Mouse (Mus musculus) stomach, embryonic 16.5 days (tissue): Measurements from ENCODE around the gene Kalrn. TPM values are rescaled to one million over a fixed set of nuclear protein-coding genes. Genes with fewer than 3 reads are reported as not detected.
A peak's percentile ranks its signal among the peaks of the same experiment; 100 is the strongest.

Source experiments
- ATAC-seq: fragments of 200-750 bp; cut with Nextera tagmentation; 2 replicates; pipeline ENCODE4 v1.8.0; 2017; ENCODE audit warnings: moderate number of reproducible peaks, moderate TSS enrichment; ENCODE audit not compliant: insufficient read depth, low FRiP score
- H3K27ac ChIP-seq: fragments of 300-500 bp; sonication (generic); 2 replicates; pipeline ENCODE4 v1.5.1; 2014; ENCODE audit warnings: low read length
- H3K27me3 ChIP-seq: fragments of 300-500 bp; sonication (generic); 2 replicates; pipeline ENCODE4 v1.6.1; 2014; ENCODE audit warnings: low read length, control low read depth, mixed read lengths; ENCODE audit not compliant: control insufficient read depth, insufficient read depth
- H3K36me3 ChIP-seq: fragments of 300-500 bp; sonication (generic); 2 replicates; pipeline ENCODE4 v1.6.1; 2014; ENCODE audit warnings: low read length; ENCODE audit not compliant: control insufficient read depth, insufficient read depth
- H3K4me1 ChIP-seq: fragments of 300-500 bp; sonication (generic); 2 replicates; pipeline ENCODE4 v1.6.1; 2014; ENCODE audit warnings: low read length, control low read depth, mixed read lengths; ENCODE audit not compliant: control insufficient read depth, insufficient read depth
- H3K4me2 ChIP-seq: fragments of 300-500 bp; sonication (generic); 2 replicates; pipeline ENCODE4 v1.6.1; 2014; ENCODE audit warnings: low read depth, low read length, mixed read lengths
- H3K4me3 ChIP-seq: fragments of 300-500 bp; sonication (generic); replicated peaks from 2 replicates; pipeline ENCODE4 v1.5.1; 2014; ENCODE audit warnings: mild to moderate bottlenecking, low read length
- H3K9ac ChIP-seq: fragments of 300-500 bp; sonication (generic); 2 replicates; pipeline ENCODE4 v1.6.1; 2014; ENCODE audit warnings: low read length
- H3K9me3 ChIP-seq: fragments of 300-500 bp; sonication (generic); replicated peaks from 2 replicates; pipeline ENCODE4 v1.6.1; 2016; ENCODE audit warnings: low read length, control low read depth; ENCODE audit not compliant: control insufficient read depth
- WGBS: fragments of 180-500 bp; shearing (Covaris S2); extraction: QIAGEN DNeasy Blood & Tissue Kit; methylation state at CpG from one replicate; pipeline ENCODE4 v1.1.7; 2014; 5-methylcytosine and 5-hydroxymethylcytosine counted together
- polyA plus RNA-seq: library from polyadenylated mRNA; unstranded; fragments of >200 nt; fragmentation: Nextera tagmentation; extraction: Ambion mirVana; gene quantifications from 2 replicates; pipeline ENCODE4 v1.2.1, GENCODE M21; 2015

The Kalrn gene
- polyA plus RNA-seq, 1 experiment from 2014 or later: 22.7 TPM

DNA sequence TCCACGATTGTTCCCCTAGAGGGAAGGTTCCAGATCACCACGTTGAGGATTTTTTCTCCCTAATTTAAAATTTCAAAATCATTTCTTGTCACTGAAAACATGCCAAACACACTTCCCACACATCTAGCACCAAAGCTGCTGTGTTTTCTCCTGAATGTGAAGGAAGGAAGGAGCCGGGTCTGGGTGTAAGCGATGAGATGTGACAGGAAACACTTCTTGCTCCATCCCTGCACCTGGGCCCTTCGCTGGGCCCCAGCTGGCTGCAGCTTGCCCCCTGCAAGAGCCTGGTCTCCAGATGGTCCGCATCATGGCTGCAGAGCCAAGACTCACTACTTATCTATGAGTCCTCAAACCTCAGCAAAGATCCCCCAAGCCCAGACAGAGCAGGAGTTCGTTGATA, 158.8 kb downstream of the Kalrn start:
- H3K36me3 ChIP-seq: no peaks in the 10 kb centered on the region
- H3K27ac ChIP-seq: peak overlapping the region; percentile 81
- H3K9me3 ChIP-seq: no peaks in the 10 kb centered on the region
- no peak overlapping the region for H3K4me2 ChIP-seq
- H3K4me1 ChIP-seq: peaks cover 13% of the 10 kb centered on the region
- H3K4me3 ChIP-seq: no peak overlapping the region
- H3K9ac ChIP-seq: no peak overlapping the region
- no peaks in the 10 kb centered on the region for H3K27me3 ChIP-seq
- no peak for ATAC-seq
- WGBS: 33% methylated on average over 7 of the region's 7 CpGs

DNA sequence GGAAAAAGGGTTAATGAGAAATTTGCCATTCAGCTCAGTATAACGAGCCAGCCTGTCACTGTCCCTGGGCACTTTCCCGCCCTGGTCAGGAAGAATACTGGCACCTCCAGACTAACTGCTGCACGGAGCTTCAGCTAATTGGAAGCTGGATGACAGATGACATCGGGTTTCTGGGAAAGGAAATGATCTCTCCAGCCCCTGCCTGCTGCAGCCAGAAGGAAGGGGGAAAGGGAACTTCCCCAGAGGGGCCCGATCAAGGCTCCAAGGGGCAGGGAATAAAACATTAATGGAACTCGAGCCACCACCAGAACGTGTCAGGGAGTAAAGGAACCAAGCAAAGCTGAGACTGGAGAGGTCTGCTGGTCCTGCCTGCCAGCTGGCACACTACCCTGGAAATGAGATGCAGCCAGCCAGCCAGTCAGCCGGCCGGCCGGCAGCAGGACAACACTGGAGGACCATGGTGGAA, 159.4 kb downstream of the Kalrn start:
- peak; percentile 53; the same call in 1 of the 2 replicates for ATAC-seq
- peaks cover 13% of the 10 kb centered on the region for H3K4me1 ChIP-seq
- no peaks in the 10 kb centered on the region for H3K36me3 ChIP-seq
- peak overlapping the region; percentile 8 for H3K4me2 ChIP-seq
- no peaks in the 10 kb centered on the region for H3K9me3 ChIP-seq
- peak overlapping the region; percentile 81 for H3K27ac ChIP-seq
- no peaks in the 10 kb centered on the region for H3K27me3 ChIP-seq
- no peak overlapping the region for H3K4me3 ChIP-seq
- H3K9ac ChIP-seq: no peak overlapping the region
- 26% methylated on average over 10 of the region's 10 CpGs for WGBS

DNA sequence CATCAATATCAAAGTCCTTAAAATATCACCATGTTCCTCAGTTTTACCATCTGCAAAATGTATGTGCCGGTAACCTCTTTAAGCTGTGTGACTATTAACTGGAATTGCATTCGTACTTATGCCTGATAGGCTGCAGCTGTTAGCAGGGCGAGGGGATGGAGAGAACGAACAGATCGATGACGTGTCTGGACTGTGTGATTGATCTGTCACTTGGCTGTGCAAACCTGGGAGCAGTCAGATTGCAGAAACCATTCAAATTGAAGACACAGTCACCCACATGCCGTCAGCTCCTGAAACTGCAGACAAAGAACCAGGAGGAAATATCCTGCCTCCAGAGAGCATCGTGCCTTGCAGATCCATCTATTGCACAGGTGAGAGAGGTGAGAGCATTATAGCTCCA, 166.3 kb downstream of the Kalrn start:
- Histone ChIP-seq H3K9me3 (no peaks in the 10 kb centered on the region), H3K4me2 (no peak overlapping the region), H3K4me1 (no peaks in the 10 kb centered on the region), H3K27me3 (no peaks in the 10 kb centered on the region), H3K36me3 (no peaks in the 10 kb centered on the region), H3K4me3 (no peak overlapping the region), H3K9ac (no peak overlapping the region), H3K27ac (no peak overlapping the region)
- WGBS: 53% methylated on average over 8 of the region's 8 CpGs
- no peak for ATAC-seq

DNA sequence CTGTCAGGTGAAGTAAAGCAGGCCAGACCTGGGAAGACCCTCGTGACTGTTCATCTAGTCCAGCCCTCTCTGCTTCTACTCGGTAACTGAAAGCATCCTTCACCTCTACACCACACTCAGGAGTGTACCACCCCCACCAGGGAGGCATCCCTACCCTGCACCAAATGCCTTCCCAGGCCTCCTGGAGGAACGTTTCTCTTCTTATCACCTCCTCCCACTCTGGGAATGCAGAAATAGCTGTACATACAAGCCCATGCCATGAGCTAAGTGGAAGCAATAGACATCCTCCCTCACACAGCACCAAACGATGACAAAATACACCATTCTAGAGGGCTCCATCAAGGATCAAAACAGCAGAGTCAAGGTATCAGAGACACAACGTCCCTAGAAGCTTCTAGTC, 168.2 kb downstream of the Kalrn start:
- Histone ChIP-seq H3K4me3 (no peak overlapping the region), H3K27ac (no peak overlapping the region), H3K4me1 (0 out of 2 replicates have a peak, but pooled peaks cover 2% of the 10 kb centered on the region), H3K9ac (no peak overlapping the region), H3K9me3 (no peaks in the 10 kb centered on the region), H3K27me3 (no peaks in the 10 kb centered on the region), H3K36me3 (no peaks in the 10 kb centered on the region), H3K4me2 (no peak overlapping the region)
- no peak for ATAC-seq
- WGBS: 47% methylated on average over 5 of the region's 5 CpGs

DNA sequence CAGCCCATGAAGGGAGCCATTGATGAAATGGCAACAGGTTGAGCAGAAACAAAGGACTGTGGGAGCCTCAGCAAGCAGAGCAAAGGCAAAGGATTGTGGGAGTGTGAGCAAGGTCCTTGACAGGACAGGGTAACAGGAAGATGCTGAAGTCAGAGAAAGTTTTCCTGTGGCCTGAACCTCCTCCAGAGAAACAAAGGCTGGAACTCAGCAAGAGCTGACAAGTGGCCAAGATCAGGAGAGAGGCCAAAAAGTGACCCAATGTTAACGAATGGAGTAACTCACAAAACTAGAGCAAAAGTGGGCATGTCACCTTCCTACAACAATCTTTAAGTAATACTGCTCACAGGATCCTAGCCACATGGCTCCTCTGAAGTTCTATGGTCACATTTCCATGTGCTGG, 172.1 kb downstream of the Kalrn start:
- Histone ChIP-seq H3K27ac (no peak overlapping the region), H3K27me3 (no peaks in the 10 kb centered on the region), H3K4me1 (0 out of 2 replicates have a peak, but pooled peaks cover 2% of the 10 kb centered on the region), H3K36me3 (no peaks in the 10 kb centered on the region), H3K4me3 (no peak overlapping the region), H3K9ac (no peak overlapping the region), H3K9me3 (no peaks in the 10 kb centered on the region), H3K4me2 (no peak overlapping the region)
- WGBS: 79% methylated on average over 1 of the region's 1 CpGs
- ATAC-seq: no peak

DNA sequence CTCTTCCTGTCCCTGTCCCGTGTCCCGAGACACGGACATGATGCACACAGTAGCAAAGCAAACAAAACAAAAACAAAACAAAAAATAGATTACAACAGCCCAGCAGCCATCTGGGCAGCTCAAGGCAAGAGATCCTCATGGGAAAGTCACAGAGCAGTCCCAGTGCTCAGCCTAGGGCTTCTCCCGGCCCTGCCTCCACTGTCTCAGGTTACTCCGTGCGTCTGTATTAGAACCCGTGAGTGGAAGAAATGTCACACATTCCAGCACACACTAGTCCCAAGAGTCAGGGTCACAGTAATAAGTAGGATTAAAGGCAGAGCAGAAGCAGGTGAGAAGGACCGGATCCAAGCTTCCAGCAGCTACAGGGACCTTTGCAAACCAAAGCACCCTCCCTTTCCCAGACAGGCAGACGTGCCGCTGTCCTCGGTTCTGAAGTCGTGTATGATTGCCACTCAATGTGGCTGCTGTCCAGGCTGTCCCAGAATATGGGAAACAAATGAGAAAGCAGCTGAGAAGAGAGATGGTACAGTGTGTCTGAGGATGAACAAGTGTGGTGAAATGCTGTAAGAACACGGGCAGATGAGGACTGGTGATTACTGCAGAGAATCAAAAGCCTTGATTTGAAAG, 173.1 kb downstream of the Kalrn start:
- H3K36me3 ChIP-seq: no peaks in the 10 kb centered on the region
- 38% methylated on average over 13 of the region's 13 CpGs for WGBS
- no peak overlapping the region for H3K9ac ChIP-seq
- no peak overlapping the region for H3K4me2 ChIP-seq
- H3K27me3 ChIP-seq: no peaks in the 10 kb centered on the region
- H3K4me1 ChIP-seq: 0 out of 2 replicates have a peak, but pooled peaks cover 2% of the 10 kb centered on the region
- no peak for ATAC-seq
- H3K27ac ChIP-seq: no peak overlapping the region
- no peaks in the 10 kb centered on the region for H3K9me3 ChIP-seq
- no peak overlapping the region for H3K4me3 ChIP-seq

DNA sequence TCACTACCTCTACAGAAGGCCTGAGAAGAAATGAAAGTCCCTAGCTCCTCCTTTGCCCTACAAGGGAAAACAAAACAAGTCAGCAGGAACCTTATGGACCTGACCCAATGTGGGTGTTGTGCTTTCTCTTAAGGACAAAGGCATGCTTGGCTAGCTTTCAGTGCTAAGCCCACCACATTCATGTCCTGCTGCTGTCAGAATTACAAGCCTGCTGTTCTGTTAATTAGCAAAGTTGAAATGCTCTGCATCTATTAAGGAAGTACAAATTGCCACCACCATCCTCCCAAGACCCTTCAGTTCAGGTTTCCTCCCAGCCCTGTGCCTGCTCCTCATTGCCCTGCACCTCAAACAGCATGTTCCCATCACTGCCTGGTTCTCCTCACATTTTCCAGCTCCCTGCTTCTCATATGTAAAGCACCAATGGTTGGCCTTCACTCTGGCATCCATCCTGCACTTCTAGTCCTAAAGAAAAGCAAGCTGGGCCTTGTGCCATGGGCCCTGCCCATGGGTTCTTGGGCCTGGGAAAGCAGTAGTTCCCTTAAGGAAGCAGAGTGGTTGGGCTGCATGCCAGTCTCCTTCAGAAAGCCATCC, 178.0 kb downstream of the Kalrn start:
- Histone ChIP-seq H3K27me3 (no peaks in the 10 kb centered on the region), H3K4me2 (no peak overlapping the region), H3K4me3 (no peak overlapping the region), H3K4me1 (0 out of 2 replicates have a peak, but pooled peaks cover 2% of the 10 kb centered on the region), H3K36me3 (no peaks in the 10 kb centered on the region), H3K9me3 (no peaks in the 10 kb centered on the region), H3K9ac (no peak overlapping the region), H3K27ac (no peak overlapping the region)
- ATAC-seq: no peak

DNA sequence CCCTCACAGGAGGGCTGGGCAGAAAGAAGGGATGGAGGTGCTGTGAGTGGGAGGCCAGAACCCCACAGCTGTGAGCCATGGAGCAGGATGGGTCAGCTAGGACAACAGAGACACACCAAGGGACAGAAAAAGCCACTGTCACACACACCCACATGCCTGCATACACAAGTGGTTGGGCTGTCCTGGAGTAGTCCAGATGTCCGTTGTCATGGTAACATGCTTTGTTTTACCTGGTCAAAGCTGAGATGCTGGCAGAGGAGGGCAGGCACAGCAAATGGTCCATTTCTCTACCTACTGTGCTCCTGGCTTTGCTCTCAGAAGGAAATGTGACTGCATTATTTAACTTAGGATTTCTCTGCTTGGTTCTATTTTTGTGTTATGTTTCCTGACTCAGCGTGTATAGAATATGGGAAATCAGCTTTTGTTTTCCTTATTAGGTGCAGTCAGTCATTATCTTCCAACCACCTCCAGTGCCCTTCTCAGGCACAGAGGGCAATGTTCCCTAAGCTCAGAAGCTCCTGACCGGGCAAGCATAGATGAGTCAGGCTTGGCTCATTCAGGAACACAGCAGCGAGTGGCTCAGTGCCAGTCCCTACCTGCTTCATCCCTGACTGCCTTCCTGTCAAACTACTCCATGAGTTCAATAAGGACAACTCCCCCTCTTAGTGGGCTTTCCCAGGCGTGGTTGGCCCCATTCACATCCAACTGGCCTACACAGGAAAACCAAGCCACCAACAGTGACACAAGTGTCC, 183.6 kb downstream of the Kalrn start:
- no peak overlapping the region for H3K4me3 ChIP-seq
- H3K9me3 ChIP-seq: no peaks in the 10 kb centered on the region
- no peaks in the 10 kb centered on the region for H3K36me3 ChIP-seq
- ATAC-seq: no peak
- H3K4me1 ChIP-seq: no peaks in the 10 kb centered on the region
- no peak overlapping the region for H3K4me2 ChIP-seq
- no peak overlapping the region for H3K9ac ChIP-seq
- 72% methylated on average over 5 of the region's 5 CpGs for WGBS
- H3K27me3 ChIP-seq: no peaks in the 10 kb centered on the region
- no peak overlapping the region for H3K27ac ChIP-seq

DNA sequence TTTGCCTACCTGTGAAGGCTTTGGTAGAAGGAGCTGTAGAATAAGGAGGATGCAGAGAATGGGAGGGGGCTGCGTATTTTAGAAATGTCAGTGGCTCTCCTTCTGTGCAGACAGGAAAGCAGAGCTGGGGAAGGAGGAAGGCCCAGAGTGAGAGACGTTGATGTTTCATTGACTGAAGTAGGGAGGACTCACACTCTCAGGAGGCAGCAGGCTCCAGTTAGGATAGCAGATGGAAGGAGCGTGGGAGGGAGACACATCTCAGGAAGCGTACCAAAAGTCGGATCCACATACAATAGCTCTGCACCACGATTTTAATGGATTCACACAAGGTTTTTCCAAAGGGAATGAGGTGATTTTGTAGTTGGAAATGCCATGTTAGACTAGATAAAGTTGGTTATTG, 184.5 kb downstream of the Kalrn start:
- H3K4me1 ChIP-seq: no peaks in the 10 kb centered on the region
- no peaks in the 10 kb centered on the region for H3K27me3 ChIP-seq
- H3K4me2 ChIP-seq: no peak overlapping the region
- H3K27ac ChIP-seq: no peak overlapping the region
- no peaks in the 10 kb centered on the region for H3K36me3 ChIP-seq
- ATAC-seq: no peak
- H3K4me3 ChIP-seq: no peak overlapping the region
- H3K9me3 ChIP-seq: no peaks in the 10 kb centered on the region
- WGBS: 82% methylated on average over 6 of the region's 6 CpGs
- no peak overlapping the region for H3K9ac ChIP-seq
